Mouse (Mus musculus): ENCODE results near the gene Ttc23. TPM values are rescaled to one million over a fixed set of nuclear protein-coding genes. Genes with fewer than 3 reads are reported as not detected.
A peak's percentile ranks its signal among the peaks of the same experiment; 100 is the strongest.

Ttc23 gene
- total and polyA plus RNA-seq, 3 experiments: 0.03 to 3.9 (median 1.1) TPM

GRCm38 (mm10) chr7:67642955-67643354 lies 4.3 kb upstream of the Ttc23 start:
- H3K4me1 ChIP-seq (ENCODE audit: insufficient read depth, low read depth, low read length): peaks cover 9% of the 10 kb centered on the region
- H3K4me3 ChIP-seq (ENCODE audit: low read depth, low read length): no peak overlapping the region
- peaks cover 14% of the 10 kb centered on the region for H3K36me3 ChIP-seq (replicated peaks)
- H3K27me3 ChIP-seq (ENCODE audit: insufficient read depth, low read length): no peaks in the 10 kb centered on the region
- ATAC-seq (ENCODE audit: extremely low read depth, insufficient number of reproducible peaks, low FRiP score, poor library complexity, severe bottlenecking) (no peak), DNase-seq (ENCODE audit: low spot score) (no peak)
- no peaks in the 10 kb centered on the region for H3K9me3 ChIP-seq (replicated peaks)
- TF ChIP-seq GATA2 (IDR thresholded peaks at IDR 0.05; ENCODE audit: borderline replicate concordance, low read depth, low read length): no peak
- TF ChIP-seq TAL1 (conservative IDR thresholded peaks at IDR 0.05; ENCODE audit: low read depth, low read length): no peak
- no peak for TF ChIP-seq GATA1 (IDR thresholded peaks at IDR 0.05; ENCODE audit: borderline replicate concordance, low read length)
- TF ChIP-seq POLR2AphosphoS5 (IDR thresholded peaks at IDR 0.05; ENCODE audit: insufficient replicate concordance, low read depth, low read length): no peak
- no peak for TF ChIP-seq CTCF (IDR thresholded peaks at IDR 0.05; ENCODE audit: low read depth, low read length)

DNA sequence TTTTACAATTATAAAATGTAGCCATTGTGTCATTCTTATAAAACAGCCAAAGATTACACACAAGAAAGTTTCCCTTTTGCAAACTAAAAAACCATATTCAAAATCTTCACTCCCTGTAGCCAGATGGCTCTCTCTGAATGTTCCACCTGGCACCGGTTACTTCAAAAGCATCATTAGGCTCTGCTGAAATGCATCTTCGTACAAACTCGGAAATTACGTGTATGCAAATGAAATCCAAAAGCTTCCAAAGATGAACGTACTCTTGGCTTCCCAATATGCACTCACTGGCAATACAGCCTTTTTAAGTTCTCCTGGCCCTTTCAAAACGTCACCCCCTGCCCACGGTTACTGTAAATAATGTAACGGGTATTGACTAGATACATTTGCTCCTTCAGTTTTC lies 2.9 kb upstream of the Ttc23 start:
- H3K9me3 ChIP-seq (replicated peaks): no peaks in the 10 kb centered on the region
- DNase-seq (ENCODE audit: low spot score): no peak
- TF ChIP-seq POLR2AphosphoS5 (IDR thresholded peaks at IDR 0.05; ENCODE audit: insufficient replicate concordance, low read depth, low read length) (no peak), CTCF (IDR thresholded peaks at IDR 0.05; ENCODE audit: low read depth, low read length) (no peak), GATA2 (IDR thresholded peaks at IDR 0.05; ENCODE audit: borderline replicate concordance, low read depth, low read length) (no peak), TAL1 (conservative IDR thresholded peaks at IDR 0.05; ENCODE audit: low read depth, low read length) (no peak), GATA1 (IDR thresholded peaks at IDR 0.05; ENCODE audit: borderline replicate concordance, low read length) (no peak)
- H3K4me1 ChIP-seq (ENCODE audit: insufficient read depth, low read depth, low read length): peaks cover 9% of the 10 kb centered on the region
- peaks cover 11% of the 10 kb centered on the region for H3K36me3 ChIP-seq (replicated peaks)
- peak overlapping the region; percentile 87 for H3K4me3 ChIP-seq (ENCODE audit: low read depth, low read length)
- no peak for ATAC-seq (ENCODE audit: extremely low read depth, insufficient number of reproducible peaks, low FRiP score, poor library complexity, severe bottlenecking)
- no peaks in the 10 kb centered on the region for H3K27me3 ChIP-seq (ENCODE audit: insufficient read depth, low read length)

- no peaks in the 10 kb centered on the region for H3K9me3 ChIP-seq (replicated peaks)
- peaks cover 9% of the 10 kb centered on the region for H3K4me1 ChIP-seq (ENCODE audit: insufficient read depth, low read depth, low read length)
- ATAC-seq (ENCODE audit: extremely low read depth, insufficient number of reproducible peaks, low FRiP score, poor library complexity, severe bottlenecking): peak; percentile 95
- peak within 1 kb of the TSS; percentile 87 for H3K4me3 ChIP-seq (ENCODE audit: low read depth, low read length)
- TF ChIP-seq POLR2AphosphoS5 (IDR thresholded peaks at IDR 0.05; ENCODE audit: insufficient replicate concordance, low read depth, low read length) (no peak), CTCF (IDR thresholded peaks at IDR 0.05; ENCODE audit: low read depth, low read length) (no peak), TAL1 (conservative IDR thresholded peaks at IDR 0.05; ENCODE audit: low read depth, low read length) (no peak), GATA2 (IDR thresholded peaks at IDR 0.05; ENCODE audit: borderline replicate concordance, low read depth, low read length) (no peak), GATA1 (IDR thresholded peaks at IDR 0.05; ENCODE audit: borderline replicate concordance, low read length) (no peak)
- no peaks in the 10 kb centered on the region for H3K27me3 ChIP-seq (ENCODE audit: insufficient read depth, low read length)
- H3K36me3 ChIP-seq (replicated peaks): peaks cover 10% of the 10 kb centered on the region
- DNase-seq (ENCODE audit: low spot score): peak; percentile 85
These were observed 2.2 kb upstream of the Ttc23 start, which contains the start of gene Lrrc28 for GRCm38 (mm10) chr7:67644833-67645680. Lrrc28 (minus strand) TSS chr7:67645268.

- ATAC-seq (ENCODE audit: extremely low read depth, insufficient number of reproducible peaks, low FRiP score, poor library complexity, severe bottlenecking) (peak; percentile 11; the same call in 1 of the 2 replicates), DNase-seq (ENCODE audit: low spot score) (no peak)
- TF ChIP-seq POLR2AphosphoS5 (IDR thresholded peaks at IDR 0.05; ENCODE audit: insufficient replicate concordance, low read depth, low read length): no peak
- Histone ChIP-seq H3K36me3 (replicated peaks) (peaks cover 9% of the 10 kb centered on the region), H3K27me3 (ENCODE audit: insufficient read depth, low read length) (no peaks in the 10 kb centered on the region), H3K9me3 (replicated peaks) (no peaks in the 10 kb centered on the region), H3K4me1 (ENCODE audit: insufficient read depth, low read depth, low read length) (peaks cover 9% of the 10 kb centered on the region), H3K4me3 (ENCODE audit: low read depth, low read length) (peak overlapping the region; percentile 87)
These were observed 1.6 kb upstream of the Ttc23 start for GRCm38 (mm10) chr7:67645681-67646014.

DNA sequence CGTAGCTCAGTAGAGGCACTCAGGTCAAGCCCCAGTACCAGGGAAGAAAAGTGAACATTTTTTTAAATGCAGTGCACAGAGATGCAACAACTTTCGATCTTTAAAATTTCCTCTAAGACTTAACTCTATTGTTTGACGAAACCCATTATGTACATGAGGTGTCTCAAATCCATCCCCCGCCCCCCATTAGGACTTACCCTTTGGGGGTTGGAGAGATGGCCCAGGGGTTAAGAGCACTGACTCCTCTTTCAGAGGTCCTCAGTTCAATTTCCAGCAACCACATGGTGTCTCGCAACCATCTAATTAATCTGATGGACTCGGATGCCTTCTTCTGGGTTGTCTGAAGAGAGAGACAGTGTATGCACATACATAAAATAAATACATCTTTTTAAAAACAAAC lies 1.1 kb upstream of the Ttc23 start:
- Histone ChIP-seq H3K27me3 (ENCODE audit: insufficient read depth, low read length) (no peaks in the 10 kb centered on the region), H3K36me3 (replicated peaks) (peaks cover 4% of the 10 kb centered on the region), H3K4me1 (ENCODE audit: insufficient read depth, low read depth, low read length) (peaks cover 9% of the 10 kb centered on the region), H3K4me3 (ENCODE audit: low read depth, low read length) (peak overlapping the region; percentile 87), H3K9me3 (replicated peaks) (no peaks in the 10 kb centered on the region)
- no peak for TF ChIP-seq CTCF (IDR thresholded peaks at IDR 0.05; ENCODE audit: low read depth, low read length)
- no peak for TF ChIP-seq TAL1 (conservative IDR thresholded peaks at IDR 0.05; ENCODE audit: low read depth, low read length)
- TF ChIP-seq GATA1 (IDR thresholded peaks at IDR 0.05; ENCODE audit: borderline replicate concordance, low read length): no peak
- DNase-seq (ENCODE audit: low spot score): no peak
- no peak for ATAC-seq (ENCODE audit: extremely low read depth, insufficient number of reproducible peaks, low FRiP score, poor library complexity, severe bottlenecking)

GRCm38 (mm10) chr7:67648376-67648775 lies 1.2 kb downstream of the Ttc23 start:
- H3K36me3 ChIP-seq (replicated peaks): no peaks in the 10 kb centered on the region
- no peak for TF ChIP-seq CTCF (IDR thresholded peaks at IDR 0.05; ENCODE audit: low read depth, low read length)
- TF ChIP-seq GATA2 (IDR thresholded peaks at IDR 0.05; ENCODE audit: borderline replicate concordance, low read depth, low read length): no peak
- no peak for ATAC-seq (ENCODE audit: extremely low read depth, insufficient number of reproducible peaks, low FRiP score, poor library complexity, severe bottlenecking)

More at GRCm38 (mm10) chr7:67648376-67648775, 1.2 kb downstream of the Ttc23 start:
- DNase-seq (ENCODE audit: low spot score): no peak
- no peaks in the 10 kb centered on the region for H3K27me3 ChIP-seq (ENCODE audit: insufficient read depth, low read length)
- H3K4me1 ChIP-seq (ENCODE audit: insufficient read depth, low read depth, low read length): peaks cover 5% of the 10 kb centered on the region
- no peaks in the 10 kb centered on the region for H3K9me3 ChIP-seq (replicated peaks)
- H3K4me3 ChIP-seq (ENCODE audit: low read depth, low read length): no peak overlapping the region

Data from G1E (cell line).